In genomic region chr5:150665132-150665954, GRCm38 (mm10) we compare ENCODE assay signal across 8 mouse cellular contexts. TPM values are rescaled to one million over a fixed set of nuclear protein-coding genes. Genes with fewer than 3 reads are reported as not detected.
DNase-seq lines count a peak whose midpoint lies in the region; ATAC-seq and TF ChIP-seq lines count a peak whose summit lies in the region.

No protein-coding gene starts in this region.

- peak; percentile 100 for DNase-seq in Patski (ENCODE audit: low read depth, low spot score)
- DNase-seq in cerebellum, postnatal 14 days = peak; percentile 97
- peak; percentile 96 to 97 for DNase-seq in frontal cortex, postnatal 14 days (ENCODE audit: low spot score in 2 of 2)
- DNase-seq in layer of hippocampus, postnatal 25 days (ENCODE audit: extremely low spot score in 1 of 2, low spot score in 1 of 2) = peak; percentile 86 to 95
- DNase-seq in lung, postnatal 25 days (ENCODE audit: low spot score) = peak; percentile 98
- DNase-seq in retina, embryonic 14.5 days (ENCODE audit: low spot score) = peak; percentile 98
- peak; percentile 98 for DNase-seq in thymus, postnatal 4 days

- peak; percentile 99 for TF ChIP-seq CTCF in Patski (IDR thresholded peaks at IDR 0.05)

- peaks cover 14% of the 10 kb centered on the region for H3K36me3 ChIP-seq in hindbrain, embryonic 13.5 days

- H3K27me3 ChIP-seq in Patski = no peaks in the 10 kb centered on the region
- no peaks in the 10 kb centered on the region for H3K27me3 ChIP-seq in hindbrain, embryonic 13.5 days

- H3K27ac ChIP-seq in hindbrain, embryonic 13.5 days = peak overlapping the region; percentile 92

- under 1% methylated on average over 52 of the region's 52 CpGs for WGBS in hindbrain, embryonic 13.5 days

- peaks cover 28% of the 10 kb centered on the region for H3K4me1 ChIP-seq in hindbrain, embryonic 13.5 days (replicated peaks)

- H3K9ac ChIP-seq in hindbrain, embryonic 13.5 days = peak overlapping the region; percentile 93

- in situ Hi-C loops in Patski (cut with MboI; ENCODE audit: low pct_unique_long_range_greater_than_20kb) = loop anchor here (5.0 to 25.0 kb wide), 2 partner anchors 218 to 503 kb away; no protein-coding TSS in a partner anchor

- CTCF ChIA-PET in Patski (lab: Charles Lee) = interaction anchor here (0.7 to 3.6 kb wide), 13 partner anchors 8 to 350 kb away, joined by 3 to 17 read pairs (median 3); no protein-coding TSS in a partner anchor

- POLR2A ChIA-PET in Patski (lab: Charles Lee) = interaction anchor here (1.1 kb wide), 1 partner anchor 8 kb away, joined by 3 read pairs; no protein-coding TSS in a partner anchor

- H3K4me3 ChIP-seq in hindbrain, embryonic 13.5 days = peak overlapping the region; percentile 98

- peak; percentile 98 for ATAC-seq in Patski
- peak; percentile 99 for ATAC-seq in hindbrain, embryonic 13.5 days (ENCODE audit: low FRiP score)

- H3K9me3 ChIP-seq in hindbrain, embryonic 13.5 days = no peaks in the 10 kb centered on the region

- H3K4me2 ChIP-seq in hindbrain, embryonic 13.5 days = peak overlapping the region; percentile 83

RNA-seq across cellular contexts. Expression of gene N4bp2l2, which starts 0.6 kb away (rescaled TPM):
- 70.0 TPM for polyA plus RNA-seq in Patski (2021)
- 35.2 and 36.7 TPM in 2 replicates for polyA plus RNA-seq in hindbrain, embryonic 13.5 days (2015; fragmentation: Nextera tagmentation; extraction: Ambion mirVana)
- total RNA-seq in layer of hippocampus, postnatal 25 days (2021) = 10 to 100 TPM; 75.6 to 79.6 TPM

RNA-seq across cellular contexts. Expression of gene Pds5b, which starts 8.2 kb away (rescaled TPM):
- 35.1 TPM for polyA plus RNA-seq in Patski (2021)
- polyA plus RNA-seq in hindbrain, embryonic 13.5 days (2015; fragmentation: Nextera tagmentation; extraction: Ambion mirVana) = 33.3 and 35.0 TPM in 2 replicates
- 10 to 100 TPM; 70.4 to 80.4 TPM for total RNA-seq in layer of hippocampus, postnatal 25 days (2021)

Comparison
In these comparisons a context has a peak if more than half of its experiments do, and no peak if none do; other contexts are left out.
1. Peak in every context shown above with its lines: DNase-seq, ATAC-seq, H3K4me3 ChIP-seq and H3K27ac ChIP-seq.